Mouse (Mus musculus) gastrocnemius, adult 2 months (tissue): Measurements from ENCODE around the gene Lonp2. TPM values are rescaled to one million over a fixed set of nuclear protein-coding genes. Genes with fewer than 3 reads are reported as not detected.

Source experiments
- DNase-seq: peaks from one replicate; pipeline ENCODE4 v3.0.0; 2022
- H3K27ac ChIP-seq: fragments of 200-600 bp; 2 replicates; pipeline ENCODE4 v1.8.1; 2022; ENCODE audit warnings: mild to moderate bottlenecking
- H3K4me3 ChIP-seq: fragments of 200-600 bp; 2 replicates; pipeline ENCODE4 v1.8.1; 2022; ENCODE audit warnings: mild to moderate bottlenecking, moderate library complexity
- CTCF ChIP-seq: fragments of 200-600 bp; IDR thresholded peaks from 2 replicates; pipeline ENCODE4 v1.8.1; 2022; ENCODE audit warnings: antibody characterized with exemption, mild to moderate bottlenecking, moderate library complexity
- intact Hi-C: fragments of 180-260 bp; cut with DNase I; formaldehyde crosslinking; loops from one replicate; pipeline ENCODE4 v1.15.1; 2025
- total RNA-seq, 2 experiments: library from RNA; stranded (reverse); gene quantifications; 2 replicates each; pipeline ENCODE4 v1.2.3; 2021

The Lonp2 gene
- total RNA-seq, 2 experiments from 2014 or later = 51.7 to 55.6 TPM

DNA sequence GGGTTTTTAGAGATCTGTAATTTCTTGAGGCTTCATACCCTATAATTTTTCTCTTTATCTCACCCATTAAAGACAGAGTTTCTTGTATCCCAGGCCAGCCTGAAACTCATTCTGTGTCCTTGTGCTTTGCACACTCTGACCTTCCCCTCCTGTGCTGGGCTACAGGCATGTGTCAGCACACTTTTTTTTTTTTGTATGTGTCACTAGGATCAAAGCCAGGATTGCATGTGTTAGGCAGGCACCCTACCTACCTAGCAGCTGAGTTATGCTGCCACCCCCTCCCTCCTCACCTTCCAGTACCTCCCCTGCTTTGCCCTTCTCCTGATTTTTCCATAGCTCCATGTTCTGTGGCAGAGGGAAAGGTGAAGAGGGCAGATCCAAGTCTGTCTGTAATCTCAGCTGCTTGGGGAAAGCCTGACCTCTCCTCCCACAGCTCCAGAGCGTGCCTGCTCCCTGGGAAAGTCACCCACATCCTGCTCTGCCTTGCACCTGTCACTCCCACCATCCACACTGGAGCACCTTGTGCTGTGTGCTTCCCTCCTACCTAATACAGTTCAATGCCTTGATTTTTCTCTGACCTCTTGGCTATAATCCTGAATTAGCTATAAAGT lies 75.1 kb downstream of the Lonp2 start:
- no peak for TF ChIP-seq CTCF
- intact Hi-C loops = no loop called here
- H3K4me3 ChIP-seq = no peak overlapping the region
- peak overlapping the region; percentile 24; the same call in 1 of the 2 replicates for H3K27ac ChIP-seq
- no peak for DNase-seq

DNA sequence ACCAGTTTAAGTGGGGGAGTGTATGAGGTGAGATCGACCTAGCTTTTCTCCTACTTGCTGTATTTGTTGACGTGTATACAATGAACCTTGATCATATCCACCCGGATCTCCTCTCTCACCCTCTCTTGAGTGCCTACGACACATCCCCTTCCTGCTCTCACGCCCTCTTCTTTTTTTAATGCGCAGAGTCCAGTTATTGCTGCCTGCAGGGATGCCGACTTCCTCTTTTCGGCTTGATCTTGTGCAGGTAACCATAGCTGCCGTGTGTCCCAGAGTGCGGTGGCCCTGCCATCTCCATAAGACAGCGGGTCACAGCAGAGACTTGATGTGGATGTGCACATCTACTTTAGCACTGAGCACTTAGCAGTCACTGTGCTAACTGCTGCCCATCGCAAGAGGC lies 75.6 kb downstream of the Lonp2 start:
- Histone ChIP-seq H3K4me3 (no peak overlapping the region), H3K27ac (no peak overlapping the region)
- intact Hi-C loops = no loop called here
- DNase-seq = no peak
- no peak for TF ChIP-seq CTCF

GRCm38 (mm10) chr8:86702453-86702852 lies 78.6 kb downstream of the Lonp2 start:
- DNase-seq = no peak
- no peak overlapping the region for H3K4me3 ChIP-seq
- no peak for TF ChIP-seq CTCF
- H3K27ac ChIP-seq = no peak overlapping the region
- intact Hi-C loops = no loop called here

GRCm38 (mm10) chr8:86705317-86705716 lies 81.5 kb downstream of the Lonp2 start:
- DNase-seq = no peak
- Histone ChIP-seq H3K27ac (no peak overlapping the region), H3K4me3 (no peak overlapping the region)
- intact Hi-C loops = no loop called here
- no peak for TF ChIP-seq CTCF

DNA sequence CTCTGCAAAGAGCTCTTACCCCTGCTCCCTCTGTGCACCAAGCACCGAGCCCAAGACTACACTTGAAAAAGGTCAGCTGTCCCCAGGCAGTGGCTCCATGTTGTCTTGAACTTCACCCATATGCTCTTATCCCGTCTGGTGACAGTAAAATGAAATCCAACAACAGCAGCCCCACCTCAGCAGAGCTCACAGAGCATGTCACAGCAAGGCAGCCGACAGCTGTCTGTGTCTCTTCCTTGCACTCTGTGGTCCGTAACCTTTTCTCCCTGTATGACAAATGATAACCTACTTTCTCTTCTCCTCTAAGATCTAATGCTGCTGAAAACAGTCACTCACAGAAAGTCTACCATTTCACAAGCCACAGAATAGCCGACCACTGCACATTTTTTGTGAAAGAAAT lies 82.9 kb downstream of the Lonp2 start:
- DNase-seq = no peak
- intact Hi-C loops = no loop called here
- Histone ChIP-seq H3K4me3 (no peak overlapping the region), H3K27ac (no peak overlapping the region)
- TF ChIP-seq CTCF = no peak

- H3K27ac ChIP-seq = no peak overlapping the region
- intact Hi-C loops = no loop called here
- DNase-seq = no peak
- H3K4me3 ChIP-seq = no peak overlapping the region
- TF ChIP-seq CTCF = no peak
These were observed 84.0 kb downstream of the Lonp2 start for GRCm38 (mm10) chr8:86707873-86708272.

- no peak for DNase-seq
- H3K4me3 ChIP-seq = no peak overlapping the region
- no peak overlapping the region for H3K27ac ChIP-seq
- intact Hi-C loops = no loop called here
- no peak for TF ChIP-seq CTCF
These were observed 88.8 kb downstream of the Lonp2 start for GRCm38 (mm10) chr8:86712594-86712993.

DNA sequence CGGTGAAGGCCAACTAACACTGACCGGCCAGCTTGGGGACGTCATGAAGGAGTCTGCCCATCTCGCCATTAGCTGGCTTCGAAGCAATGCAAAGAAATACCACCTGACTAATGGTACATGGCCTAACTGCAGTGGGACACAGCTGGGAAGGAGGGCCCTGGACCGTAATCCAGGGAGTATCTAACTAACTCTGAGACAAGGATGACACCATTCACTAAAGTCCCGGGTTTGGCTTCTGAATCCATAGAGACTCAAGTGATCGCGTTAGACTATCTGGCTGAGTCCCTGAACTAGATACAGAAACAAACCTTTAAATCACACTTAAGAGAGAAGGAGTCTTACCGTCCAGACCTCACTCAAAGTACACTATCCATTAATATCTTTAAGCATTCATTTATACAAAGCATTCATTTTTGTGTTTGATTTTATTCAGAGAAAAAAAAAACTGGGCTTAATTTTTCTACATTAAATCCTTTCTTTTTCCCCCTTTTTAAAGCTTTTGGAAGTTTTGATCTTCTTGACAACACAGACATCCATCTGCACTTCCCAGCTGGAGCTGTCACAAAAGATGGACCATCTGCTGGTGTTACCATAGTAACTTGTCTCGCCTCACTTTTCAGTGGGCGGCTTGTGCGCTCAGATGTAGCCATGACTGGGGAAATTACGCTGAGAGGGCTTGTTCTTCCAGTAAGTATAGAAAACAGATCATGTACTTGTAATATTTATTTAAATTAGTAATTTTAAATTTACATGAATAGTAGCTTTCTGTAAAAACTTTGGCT lies 89.8 kb downstream of the Lonp2 start:
- no peak for TF ChIP-seq CTCF
- intact Hi-C loops = no loop called here
- H3K27ac ChIP-seq = no peak overlapping the region
- H3K4me3 ChIP-seq = no peak overlapping the region
- DNase-seq = no peak

- Histone ChIP-seq H3K27ac (no peak overlapping the region; the same call in 1 of the 2 replicates), H3K4me3 (no peak overlapping the region)
- intact Hi-C loops = no loop called here
- DNase-seq = no peak
- TF ChIP-seq CTCF = no peak
These were observed 94.6 kb downstream of the Lonp2 start for GRCm38 (mm10) chr8:86718332-86718994.

DNA sequence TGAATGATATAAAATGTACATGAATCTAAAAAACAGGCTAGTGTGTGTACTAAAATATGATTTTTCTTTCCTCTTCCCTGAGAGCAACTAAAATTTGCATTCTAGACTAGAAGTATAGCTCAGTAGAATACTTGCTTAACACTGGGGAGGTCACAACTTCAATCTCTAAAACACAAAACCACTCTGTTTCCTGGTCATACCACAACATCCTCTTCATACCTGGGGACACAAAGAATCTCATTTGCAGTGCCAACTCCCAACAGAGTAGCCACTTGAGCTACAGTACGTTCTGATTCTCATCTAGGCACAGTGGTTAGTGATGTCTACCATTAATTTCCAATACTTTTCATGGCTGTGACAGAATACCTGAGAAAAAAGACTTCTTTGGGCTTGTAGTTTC lies 95.5 kb downstream of the Lonp2 start:
- TF ChIP-seq CTCF = no peak
- Histone ChIP-seq H3K4me3 (no peak overlapping the region), H3K27ac (no peak overlapping the region)
- intact Hi-C loops = no loop called here
- DNase-seq = no peak

- intact Hi-C loops = no loop called here
- DNase-seq = no peak
- peak; percentile 38; the same call in 1 of the 2 replicates for TF ChIP-seq CTCF
- Histone ChIP-seq H3K4me3 (no peak overlapping the region), H3K27ac (no peak overlapping the region)
These were observed 97.1 kb downstream of the Lonp2 start for GRCm38 (mm10) chr8:86720756-86721459.

- intact Hi-C loops = no loop called here
- DNase-seq = no peak
- TF ChIP-seq CTCF = no peak
These were observed 97.6 kb downstream of the Lonp2 start for GRCm38 (mm10) chr8:86721490-86721889.

DNA sequence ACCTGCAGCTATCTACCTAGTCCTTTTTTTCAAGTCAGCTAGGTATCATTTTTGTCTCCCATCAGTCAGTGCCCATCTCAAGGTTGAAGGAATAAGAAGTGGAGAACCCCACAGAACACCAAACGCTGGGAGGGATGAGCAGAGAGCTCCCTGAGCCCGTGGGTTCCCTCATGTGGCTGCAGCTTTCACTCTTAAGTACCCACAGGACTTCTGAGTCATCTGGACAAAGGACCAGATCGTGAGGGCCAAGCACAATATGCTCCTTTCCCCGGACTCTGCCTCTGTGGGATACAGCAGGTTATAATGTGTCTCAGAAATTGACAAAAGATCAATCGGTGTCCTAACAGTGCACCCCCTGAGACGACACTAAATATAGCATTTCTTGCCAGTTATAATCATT lies 103.1 kb downstream of the Lonp2 start:
- DNase-seq = no peak
- intact Hi-C loops = no loop called here
- Histone ChIP-seq H3K4me3 (no peak overlapping the region), H3K27ac (peak overlapping the region; percentile 74; the same call in 1 of the 2 replicates)
- no peak; the same call in 1 of the 2 replicates for TF ChIP-seq CTCF

More at GRCm38 (mm10) chr8:86721490-86721889, 97.6 kb downstream of the Lonp2 start:
- no peak overlapping the region for H3K4me3 ChIP-seq
- no peak overlapping the region for H3K27ac ChIP-seq
